Mouse (Mus musculus) cerebellum, postnatal 10 days (tissue): ENCODE results near the gene Nckap1.
"Not testable (repeated sequence)": the region's sequence is repeated elsewhere in the genome, so short reads cannot be mapped to it uniquely, and the experiment has no call there.

ENCODE experiments used
- DNase-seq, 2 experiments: peaks; one replicate each; pipeline ENCODE4 v3.0.0; 2021; ENCODE audit warnings: mixed read lengths in 2 of 2

Gene Nckap1

DNA sequence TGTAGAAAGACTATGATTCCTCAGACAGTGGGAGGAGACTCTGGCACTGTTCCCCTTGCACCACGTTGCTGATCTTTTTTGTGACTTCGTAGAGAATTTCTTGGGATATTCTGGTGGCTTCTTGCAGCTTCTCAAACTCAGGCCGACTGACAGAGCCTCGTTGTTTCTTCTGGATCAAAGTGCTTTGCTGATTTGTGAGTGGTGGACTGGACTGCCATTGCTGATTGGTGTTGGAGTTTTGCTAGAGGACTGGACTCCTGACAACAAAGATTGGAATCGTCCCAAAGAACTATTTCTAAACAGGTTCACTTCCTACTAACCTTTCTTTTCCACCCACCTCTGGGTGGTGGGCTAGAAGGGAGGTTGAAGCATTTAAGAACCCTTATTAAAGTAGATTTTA, 21.5 kb downstream of the Nckap1 start:
- no peak for DNase-seq

DNA sequence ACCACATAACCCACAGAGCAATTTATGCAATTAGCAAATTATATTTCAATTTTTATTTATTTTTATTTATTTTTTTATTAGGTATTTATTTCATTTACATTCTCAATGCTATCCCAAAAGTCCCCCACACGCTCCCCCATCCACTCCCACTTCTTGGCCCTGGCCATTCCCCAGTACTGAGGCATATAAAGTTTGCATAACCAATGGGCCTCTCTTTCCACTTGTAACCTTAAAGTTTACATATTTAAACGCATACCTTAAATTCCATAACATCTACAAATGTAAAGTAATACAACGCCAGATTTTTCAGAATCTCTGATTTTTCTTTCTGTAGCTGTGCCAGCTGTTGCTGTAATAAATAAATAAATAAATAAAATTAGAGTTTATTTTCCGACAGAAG, 26.7 kb downstream of the Nckap1 start:
- DNase-seq = no peak

DNA sequence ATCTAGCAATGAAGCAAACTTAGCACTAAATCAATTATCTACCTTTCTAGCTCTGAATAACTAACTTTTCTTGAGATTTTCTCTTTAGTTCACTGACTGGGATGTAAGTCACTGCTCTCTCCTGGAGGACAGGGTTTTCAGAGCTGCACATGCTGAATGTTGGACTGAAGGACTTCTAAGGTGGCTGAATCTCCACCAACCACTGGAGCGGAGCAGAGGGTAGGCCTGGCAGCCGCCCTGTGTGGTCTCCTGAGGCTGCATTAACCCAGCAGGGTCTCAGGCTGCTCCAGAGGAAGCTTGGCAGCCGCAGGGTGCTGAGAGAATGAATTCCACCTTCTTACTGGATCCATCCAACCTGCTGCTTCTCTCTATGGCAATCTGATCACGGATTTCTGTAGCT, 31.5 kb downstream of the Nckap1 start:
- no peak for DNase-seq

DNA sequence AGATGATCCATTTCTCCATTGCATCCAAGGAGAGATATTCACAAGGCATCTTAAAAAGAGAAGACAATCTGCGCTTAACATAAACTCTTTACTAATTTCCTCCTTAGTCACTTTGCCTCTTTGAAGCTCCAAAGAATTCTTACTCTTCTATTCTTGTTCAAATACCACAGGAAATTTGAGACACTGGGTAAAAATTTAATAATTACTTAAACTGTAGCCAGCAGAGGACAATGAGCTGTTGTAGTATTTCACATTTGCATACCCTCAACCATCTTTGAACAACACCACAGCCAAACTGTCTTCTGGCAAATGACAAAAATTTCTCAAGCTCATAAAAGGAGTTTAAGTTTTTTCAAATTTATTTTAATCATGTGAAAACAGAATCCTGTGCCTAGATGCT, 33.3 kb downstream of the Nckap1 start:
- DNase-seq = no peak

DNA sequence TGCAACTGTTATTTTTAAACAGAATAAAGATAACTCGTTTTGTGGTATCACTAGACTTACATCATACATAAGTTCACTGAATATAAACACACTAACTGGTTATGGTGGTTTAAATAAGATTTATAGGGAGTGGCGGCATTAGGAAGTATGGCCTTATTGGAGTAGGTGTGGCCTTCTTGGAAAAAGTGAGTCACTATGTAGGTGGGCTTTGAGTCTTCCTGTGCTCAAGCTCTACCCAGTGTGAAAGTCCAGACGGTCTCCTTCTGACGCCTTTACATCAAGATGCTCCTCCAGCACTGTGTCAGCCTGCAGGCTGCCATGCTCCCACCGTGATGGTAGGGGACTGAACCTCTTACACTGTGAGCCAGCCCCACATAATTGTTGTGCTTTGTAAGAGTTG, 38.4 kb downstream of the Nckap1 start:
- DNase-seq = no peak

DNA sequence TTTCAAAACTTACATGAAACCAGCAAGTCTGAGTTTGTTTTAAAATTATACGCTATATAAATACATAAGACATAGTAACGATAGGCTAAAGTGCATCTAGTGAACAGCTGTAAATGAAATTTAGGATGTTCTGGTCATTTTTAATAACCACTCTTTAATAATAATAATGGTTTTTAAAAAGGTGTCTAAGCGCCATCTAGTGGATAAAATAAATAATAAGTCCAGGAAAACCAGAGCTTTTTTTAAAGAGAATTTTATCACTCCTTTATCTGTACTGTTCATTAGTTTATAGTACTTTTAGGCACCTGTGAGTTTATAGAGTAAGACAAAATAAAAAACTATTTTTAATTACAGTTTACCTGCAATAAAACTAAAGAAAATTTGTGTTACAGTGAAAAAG, 44.0 kb downstream of the Nckap1 start:
- no peak for DNase-seq

DNA sequence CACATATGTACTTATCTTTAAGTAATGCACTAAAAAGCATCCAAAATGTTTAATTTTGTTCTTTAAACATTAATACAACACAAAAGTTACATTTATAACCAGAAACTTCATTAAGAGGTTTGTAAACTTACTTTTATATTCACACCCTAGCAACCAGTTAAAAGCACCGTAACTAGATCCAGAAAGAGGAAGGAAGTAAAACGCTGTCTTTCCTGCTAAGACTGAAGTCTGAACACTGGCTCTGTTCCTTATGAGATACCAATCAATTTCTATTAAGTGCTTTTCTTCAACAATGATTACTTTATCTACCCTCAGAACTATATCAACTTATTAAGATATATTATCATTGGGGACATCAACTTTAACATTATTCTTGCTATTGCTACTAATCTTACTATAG, 44.6 kb downstream of the Nckap1 start:
- DNase-seq = no peak

DNA sequence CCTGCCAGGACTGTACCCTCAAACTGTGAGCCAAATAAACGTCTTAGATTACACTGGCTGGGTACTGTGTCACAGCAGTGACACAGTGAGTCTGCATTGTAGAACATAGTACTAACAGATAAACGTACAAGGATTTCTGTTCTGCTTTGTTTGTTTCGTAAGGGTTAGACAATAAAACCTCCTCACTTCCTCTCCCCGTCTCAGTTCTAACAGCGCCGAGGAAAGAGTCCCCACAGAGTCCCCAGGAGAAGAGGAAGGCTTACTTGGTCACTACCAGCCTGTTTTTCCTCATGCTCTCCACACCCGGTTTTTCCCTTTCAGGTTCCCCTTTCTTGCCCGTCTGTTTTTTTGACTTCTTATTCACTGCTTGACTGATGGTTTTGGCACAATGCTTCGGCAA, 56.9 kb downstream of the Nckap1 start:
- no peak for DNase-seq

DNA sequence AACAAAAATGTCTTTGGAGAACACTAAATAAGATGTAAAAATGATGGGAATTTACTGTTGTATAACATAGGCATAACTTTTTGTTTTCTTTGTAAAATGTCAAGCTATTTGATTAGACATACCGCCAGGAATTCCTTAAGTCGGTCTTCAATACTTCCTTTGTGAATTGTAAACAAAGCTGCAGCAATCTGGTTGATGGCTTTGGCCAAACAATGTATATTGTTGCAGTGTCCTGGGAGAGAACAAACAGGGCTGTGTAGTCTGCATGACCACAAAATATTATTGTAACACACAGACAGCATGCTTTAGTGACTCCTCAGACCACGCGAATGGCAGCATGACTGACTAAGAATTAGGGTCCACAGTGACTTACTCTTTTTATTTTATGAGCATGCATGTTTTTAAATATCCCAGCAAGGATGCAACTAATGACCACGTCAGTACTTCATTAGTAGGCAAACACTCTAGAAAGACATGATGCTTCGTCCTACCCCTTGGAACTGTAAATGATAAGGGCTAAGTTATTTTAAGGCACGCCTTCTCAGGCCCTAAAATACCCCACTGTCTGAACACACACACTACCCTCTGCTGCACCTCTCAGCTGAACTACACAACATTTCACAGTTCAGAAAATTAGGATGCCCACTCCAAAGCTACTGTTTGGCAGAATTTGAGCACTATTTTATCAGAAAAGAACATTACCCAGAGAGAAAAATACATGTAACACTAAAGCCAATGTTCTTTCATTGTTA, 75.0 kb downstream of the Nckap1 start:
- no peak for DNase-seq

DNA sequence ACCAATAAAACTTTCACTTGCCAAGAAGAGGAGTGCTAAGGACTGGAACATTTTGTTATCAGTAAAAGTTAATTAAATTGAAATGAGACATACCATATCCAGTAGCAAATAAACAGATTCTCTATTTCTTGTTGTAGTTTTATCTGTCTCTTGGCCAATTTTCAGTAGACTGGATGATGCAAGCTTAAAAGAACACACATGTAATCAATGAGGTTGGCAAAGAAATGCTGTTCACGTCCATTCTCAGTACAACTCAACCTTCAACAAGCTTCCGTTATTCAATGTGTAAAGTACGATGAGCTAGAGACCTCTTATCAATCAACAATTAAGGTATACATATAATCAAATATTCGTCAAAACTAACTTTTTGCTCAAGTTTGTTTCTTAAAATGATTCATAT, 79.0 kb downstream of the Nckap1 start:
- no peak for DNase-seq

DNA sequence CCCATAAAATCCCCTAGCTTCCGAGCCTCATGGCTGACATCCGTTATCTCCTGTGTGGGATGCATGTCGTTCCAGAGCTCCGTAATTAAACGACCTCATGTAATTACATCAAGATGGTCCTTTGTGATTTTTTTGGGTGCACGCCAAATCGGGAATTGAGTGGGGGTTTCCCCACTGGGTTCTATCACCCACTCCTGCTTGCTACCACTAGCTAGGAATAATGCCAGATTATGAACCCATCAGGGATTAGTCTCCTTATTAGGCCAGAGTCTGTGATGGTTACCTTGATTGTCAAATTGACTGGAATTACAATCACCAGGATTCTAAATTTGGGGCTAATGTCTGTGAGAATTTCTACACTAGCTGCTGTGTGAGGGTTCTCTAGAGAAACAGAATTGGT, 85.9 kb downstream of the Nckap1 start:
- DNase-seq = not testable (repeated sequence)

DNA sequence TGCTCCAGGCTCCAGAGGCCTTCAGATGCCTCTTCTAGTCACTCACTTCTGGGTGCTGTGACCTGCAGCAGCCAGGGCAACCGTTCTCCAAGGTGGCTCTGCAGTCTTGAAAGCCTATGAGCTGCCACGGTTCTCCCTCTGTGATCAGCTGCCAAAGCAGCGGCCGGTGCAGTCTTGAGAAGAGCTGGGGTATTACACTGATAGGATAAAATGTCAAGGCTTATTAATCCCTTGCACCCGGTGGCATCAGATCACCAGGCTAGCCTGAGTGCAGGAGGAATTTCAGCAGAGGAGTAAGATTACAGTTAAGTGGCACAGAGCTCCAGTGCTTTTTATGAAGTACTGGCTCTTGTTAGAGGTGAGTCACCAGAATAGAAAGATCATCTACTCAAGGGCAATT, 94.3 kb downstream of the Nckap1 start:
- peak in 1 of 2 experiments; percentile 14 for DNase-seq

DNA sequence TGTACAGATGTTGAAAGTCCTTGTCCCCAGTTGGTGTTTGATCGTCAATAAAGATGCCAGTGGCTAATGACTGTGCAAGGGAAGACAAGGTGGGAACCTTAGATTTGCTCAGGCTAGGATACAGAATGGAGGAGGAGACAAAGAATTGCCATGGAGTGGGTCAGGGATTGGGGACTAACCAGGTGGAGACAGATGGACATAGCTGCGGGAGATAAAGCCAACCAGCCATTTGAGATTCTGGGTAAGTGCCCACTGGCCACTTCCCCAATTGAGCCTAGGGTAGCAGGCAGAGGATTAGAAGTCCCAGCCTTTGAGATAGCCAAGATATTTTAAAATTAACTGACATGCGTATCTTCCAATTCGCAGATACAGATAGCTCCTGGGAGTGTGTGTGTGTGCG, 96.2 kb downstream of the Nckap1 start:
- peak; percentile 84 to 91 for DNase-seq

DNA sequence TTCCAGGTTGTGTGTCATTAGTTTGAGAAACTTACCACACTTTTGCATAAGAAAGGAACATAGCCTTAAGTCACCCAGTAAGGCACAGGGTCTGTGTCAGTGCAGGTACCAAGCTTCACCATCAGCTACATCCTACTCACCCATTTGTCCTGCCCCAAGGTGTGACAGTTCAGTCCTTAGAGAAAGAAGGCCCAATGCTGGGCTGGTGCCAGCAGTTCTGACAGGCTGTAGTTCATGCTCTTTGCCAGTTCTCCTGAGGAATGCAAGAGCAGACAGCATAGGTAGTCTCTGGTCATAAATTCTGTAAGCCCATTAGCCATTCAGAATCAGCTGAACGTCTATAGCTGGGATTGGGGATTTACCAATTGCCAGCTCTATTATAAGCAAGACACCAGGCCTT, 105.3 kb downstream of the Nckap1 start:
- DNase-seq = no peak

DNA sequence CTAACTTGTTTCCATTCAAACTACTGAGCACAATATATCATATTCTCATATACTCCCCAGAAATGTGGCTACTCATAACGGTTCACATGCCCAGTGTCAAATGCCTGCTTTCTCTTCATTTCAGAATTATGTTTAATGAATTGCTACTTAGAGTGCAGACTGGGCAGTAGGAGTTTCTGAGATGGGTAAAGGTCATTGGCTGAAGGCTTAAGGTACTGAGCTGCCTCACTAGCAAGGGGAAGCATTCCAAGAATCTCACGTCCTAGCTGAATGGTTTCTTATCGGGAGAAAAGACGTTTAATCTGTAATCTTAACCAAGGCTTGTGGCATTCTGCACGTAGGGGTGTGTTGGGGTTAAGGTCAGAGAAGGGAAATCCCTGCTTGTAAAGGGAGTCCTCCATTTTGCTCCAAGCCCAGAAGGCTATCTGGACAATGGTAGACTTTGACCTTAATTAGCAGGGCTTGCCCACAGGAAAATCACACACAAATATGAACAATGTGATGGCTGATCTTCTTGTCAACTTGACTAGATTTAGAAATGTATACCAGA, 106.9 kb downstream of the Nckap1 start:
- no peak for DNase-seq

DNA sequence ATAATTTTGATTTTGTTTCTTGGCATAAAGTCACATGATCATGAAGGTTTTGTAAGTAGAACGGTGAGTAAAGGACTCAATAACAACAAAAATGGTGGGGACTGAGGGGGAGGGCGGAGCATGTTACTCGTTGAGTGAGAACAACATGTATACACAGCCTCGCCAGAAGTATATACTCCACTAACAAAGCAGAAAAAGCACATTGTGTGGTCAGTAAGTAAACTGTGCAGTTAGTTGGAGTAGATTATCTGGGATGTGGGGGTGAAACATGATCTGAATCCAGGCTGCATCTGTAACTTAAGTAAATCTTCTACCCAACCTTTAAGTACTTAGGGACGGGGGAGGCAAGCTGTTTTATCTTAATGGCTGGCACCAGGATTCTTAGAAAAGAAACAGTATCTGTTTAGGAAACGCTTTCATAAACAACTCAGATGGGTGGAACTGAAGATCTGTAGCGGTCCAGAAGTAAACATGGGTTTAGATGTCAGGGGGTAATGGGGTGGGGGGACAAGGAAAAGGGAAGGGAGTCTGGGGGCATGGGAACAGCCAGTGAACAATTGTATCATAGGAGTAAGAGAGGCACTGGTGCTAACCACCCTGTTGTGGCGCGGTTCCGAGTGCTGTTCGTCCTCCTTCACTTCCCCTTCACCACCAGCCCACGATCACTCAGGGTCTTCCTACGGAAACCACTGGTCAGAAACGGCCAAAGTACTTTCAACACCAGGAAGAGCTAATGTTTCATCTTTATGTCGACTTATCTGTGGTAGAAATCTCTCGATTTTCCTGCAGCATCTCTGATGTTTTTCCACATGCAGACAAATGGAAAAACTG, 115.0 kb downstream of the Nckap1 start:
- no peak for DNase-seq

DNA sequence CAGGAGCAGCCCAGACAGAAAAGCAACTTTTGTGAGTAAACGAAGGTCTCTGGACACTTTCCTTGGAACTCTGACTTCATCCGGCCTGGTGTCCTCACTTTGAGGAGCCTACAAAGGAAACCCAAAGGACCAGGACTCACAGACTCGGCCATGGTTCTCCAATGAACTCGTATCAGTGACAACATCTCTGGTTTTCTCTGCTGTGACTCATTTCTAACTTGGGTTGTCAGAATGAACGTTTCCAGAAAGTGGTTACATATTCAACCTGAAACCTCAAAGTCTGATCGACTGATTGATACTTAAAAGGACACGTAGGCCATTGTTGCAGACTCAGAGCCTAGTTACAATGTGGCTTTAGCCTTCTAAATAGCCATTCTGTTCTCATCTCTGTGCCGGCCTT, 119.4 kb downstream of the Nckap1 start:
- no peak for DNase-seq
